In genomic region chr14:78008019-78008418, GRCm38 (mm10) we compare ENCODE assay signal across 17 mouse cellular contexts.
DNase-seq lines count a peak whose midpoint lies in the region; ATAC-seq and TF ChIP-seq lines count a peak whose summit lies in the region.
"Had no signal": no experiment of that assay in that cellular context is flagged by ENCODE, and none has a peak within 500 bp of the region (broad histone marks: within the 10 kb centered on the region; RNA-seq: fewer than 3 reads in every experiment).

No protein-coding gene starts in this region.

- H3K27ac ChIP-seq in midbrain, postnatal 0 days (ENCODE audit: low read depth, low read length), result no peak overlapping the region
- H3K27ac ChIP-seq in midbrain, embryonic 16.5 days (ENCODE audit: low read length), result no peak overlapping the region
- no peak overlapping the region for H3K27ac ChIP-seq in embryonic facial prominence, embryonic 14.5 days (replicated peaks; ENCODE audit: low read depth, low read length)
- H3K27ac ChIP-seq in lung, postnatal 0 days (ENCODE audit: low read length), result no peak overlapping the region
- no peak overlapping the region for H3K27ac ChIP-seq in liver, embryonic 12.5 days
- H3K27ac ChIP-seq: embryonic facial prominence, embryonic 13.5 days; heart, embryonic 10.5 days; midbrain, embryonic 12.5 days had no signal

- H3K4me3 ChIP-seq in midbrain, postnatal 0 days (ENCODE audit: low read depth, low read length), result no peak overlapping the region
- H3K4me3 ChIP-seq in midbrain, embryonic 16.5 days (ENCODE audit: low read depth, low read length), result no peak overlapping the region
- no peak overlapping the region for H3K4me3 ChIP-seq in embryonic facial prominence, embryonic 14.5 days (ENCODE audit: low read depth, low read length)
- no peak overlapping the region for H3K4me3 ChIP-seq in lung, postnatal 0 days (ENCODE audit: low read depth, low read length)
- H3K4me3 ChIP-seq in liver, embryonic 12.5 days, result no peak overlapping the region
- H3K4me3 ChIP-seq: embryonic facial prominence, embryonic 13.5 days; heart, embryonic 10.5 days; midbrain, embryonic 12.5 days had no signal

- ATAC-seq in midbrain, postnatal 0 days (ENCODE audit: low FRiP score), result no peak
- no peak for ATAC-seq in midbrain, embryonic 16.5 days
- ATAC-seq in embryonic facial prominence, embryonic 14.5 days (ENCODE audit: low read depth), result no peak
- no peak for ATAC-seq in lung, postnatal 0 days
- ATAC-seq in liver, embryonic 12.5 days, result no peak
- ATAC-seq: inflammation-experienced regulatory T-cells, adult 6 months had no signal

- TF ChIP-seq CTCF in midbrain, postnatal 0 days (IDR thresholded peaks at IDR 0.05), result peak; percentile 21; the same call in 1 of the 2 replicates
- TF ChIP-seq CTCF in lung, postnatal 0 days (IDR thresholded peaks at IDR 0.05), result no peak

- no peaks in the 10 kb centered on the region for H3K27me3 ChIP-seq in midbrain, postnatal 0 days (ENCODE audit: insufficient read depth, low read length)
- H3K27me3 ChIP-seq in midbrain, embryonic 16.5 days (ENCODE audit: control insufficient read depth, insufficient read depth, low read depth, low read length), result no peaks in the 10 kb centered on the region
- no peaks in the 10 kb centered on the region for H3K27me3 ChIP-seq in embryonic facial prominence, embryonic 14.5 days (replicated peaks; ENCODE audit: control insufficient read depth, insufficient read depth, low read length)
- no peaks in the 10 kb centered on the region for H3K27me3 ChIP-seq in lung, postnatal 0 days (replicated peaks; ENCODE audit: insufficient read depth, low read length)
- H3K27me3 ChIP-seq in liver, embryonic 12.5 days (replicated peaks), result no peaks in the 10 kb centered on the region
- H3K27me3 ChIP-seq: embryonic facial prominence, embryonic 13.5 days had no signal

- no peak for TF ChIP-seq EP300 in lung, postnatal 0 days (IDR thresholded peaks at IDR 0.05)

- H3K36me3 ChIP-seq in midbrain, postnatal 0 days (ENCODE audit: insufficient read depth, low read length), result no peaks in the 10 kb centered on the region
- no peaks in the 10 kb centered on the region for H3K36me3 ChIP-seq in midbrain, embryonic 16.5 days (ENCODE audit: control insufficient read depth, insufficient read depth, low read length)
- no peaks in the 10 kb centered on the region for H3K36me3 ChIP-seq in embryonic facial prominence, embryonic 14.5 days (ENCODE audit: control insufficient read depth, insufficient read depth, low read length)
- H3K36me3 ChIP-seq in lung, postnatal 0 days (ENCODE audit: insufficient read depth, low read length), result no peaks in the 10 kb centered on the region
- H3K36me3 ChIP-seq in liver, embryonic 12.5 days, result no peaks in the 10 kb centered on the region
- H3K36me3 ChIP-seq: embryonic facial prominence, embryonic 13.5 days; heart, embryonic 10.5 days; midbrain, embryonic 12.5 days had no signal

- no peak overlapping the region for H3K4me2 ChIP-seq in midbrain, postnatal 0 days (ENCODE audit: low read depth, low read length, poor library complexity, severe bottlenecking)
- no peak overlapping the region for H3K4me2 ChIP-seq in midbrain, embryonic 16.5 days (ENCODE audit: low read length)
- no peak overlapping the region for H3K4me2 ChIP-seq in embryonic facial prominence, embryonic 14.5 days (ENCODE audit: low read depth, low read length)
- no peak overlapping the region for H3K4me2 ChIP-seq in lung, postnatal 0 days (replicated peaks; ENCODE audit: low read depth, low read length)
- no peak overlapping the region for H3K4me2 ChIP-seq in liver, embryonic 12.5 days
- H3K4me2 ChIP-seq: embryonic facial prominence, embryonic 13.5 days; midbrain, embryonic 12.5 days had no signal

- 9% methylated on average over 6 of the region's 6 CpGs for WGBS in midbrain, postnatal 0 days
- 14% methylated on average over 6 of the region's 6 CpGs for WGBS in midbrain, embryonic 16.5 days
- 22% methylated on average over 6 of the region's 6 CpGs for WGBS in embryonic facial prominence, embryonic 14.5 days
- 27% methylated on average over 6 of the region's 6 CpGs for WGBS in lung, postnatal 0 days
- 64% methylated on average over 6 of the region's 6 CpGs for WGBS in liver, embryonic 12.5 days (ENCODE audit: insufficient replicate concordance)

- H3K4me1 ChIP-seq in midbrain, postnatal 0 days (ENCODE audit: insufficient read depth, low read length), result no peaks in the 10 kb centered on the region
- no peaks in the 10 kb centered on the region; the same call in none of the 2 replicates for H3K4me1 ChIP-seq in midbrain, embryonic 16.5 days (ENCODE audit: control insufficient read depth, insufficient read depth, low read length)
- 0 out of 2 replicates have a peak, but pooled peaks cover 4% of the 10 kb centered on the region for H3K4me1 ChIP-seq in embryonic facial prominence, embryonic 14.5 days (ENCODE audit: control insufficient read depth, insufficient read depth, low read length)
- no peaks in the 10 kb centered on the region for H3K4me1 ChIP-seq in lung, postnatal 0 days (ENCODE audit: insufficient read depth, low read depth, low read length)
- no peaks in the 10 kb centered on the region for H3K4me1 ChIP-seq in liver, embryonic 12.5 days
- H3K4me1 ChIP-seq: midbrain, embryonic 12.5 days had no signal

- no peaks in the 10 kb centered on the region for H3K9me3 ChIP-seq in midbrain, postnatal 0 days (ENCODE audit: low read length)
- no peaks in the 10 kb centered on the region for H3K9me3 ChIP-seq in midbrain, embryonic 16.5 days (replicated peaks; ENCODE audit: control insufficient read depth, low read length, poor library complexity, severe bottlenecking)
- H3K9me3 ChIP-seq in embryonic facial prominence, embryonic 14.5 days (ENCODE audit: control insufficient read depth, low read length), result no peaks in the 10 kb centered on the region
- no peaks in the 10 kb centered on the region for H3K9me3 ChIP-seq in lung, postnatal 0 days (ENCODE audit: low read length)
- H3K9me3 ChIP-seq in liver, embryonic 12.5 days (replicated peaks), result no peaks in the 10 kb centered on the region
- H3K9me3 ChIP-seq: embryonic facial prominence, embryonic 13.5 days; heart, embryonic 10.5 days; midbrain, embryonic 12.5 days had no signal

- no peak overlapping the region for H3K9ac ChIP-seq in midbrain, postnatal 0 days (replicated peaks; ENCODE audit: low read length, poor library complexity, severe bottlenecking)
- no peak overlapping the region for H3K9ac ChIP-seq in midbrain, embryonic 16.5 days (ENCODE audit: low read depth, low read length)
- no peak overlapping the region for H3K9ac ChIP-seq in embryonic facial prominence, embryonic 14.5 days (ENCODE audit: low read depth, low read length)
- no peak overlapping the region for H3K9ac ChIP-seq in lung, postnatal 0 days (replicated peaks; ENCODE audit: low read depth)
- no peak overlapping the region for H3K9ac ChIP-seq in liver, embryonic 12.5 days
- H3K9ac ChIP-seq: embryonic facial prominence, embryonic 13.5 days; midbrain, embryonic 12.5 days had no signal

- DNase-seq in embryo, embryonic 10 days (ENCODE audit: low spot score), result peak; percentile 51
- no peak for DNase-seq in embryo, embryonic 9.5 days (ENCODE audit: extremely low spot score)
- peak; percentile 91 for DNase-seq in midbrain, postnatal 0 days (ENCODE audit: low spot score)
- peak; percentile 32 for DNase-seq in embryonic facial prominence, embryonic 14.5 days (ENCODE audit: low spot score)
- peak; percentile 52 for DNase-seq in retina, embryonic 14.5 days (ENCODE audit: low spot score)
- DNase-seq in lung, postnatal 0 days (ENCODE audit: low spot score), result no peak
- DNase-seq: heart, postnatal 14 days; kidney, adult 8-10 months; kidney, postnatal 25 days; lung, postnatal 4 days; thymus, postnatal 36 days had no signal

Comparison
In these comparisons a context has a peak if more than half of its experiments do, and no peak if none do; other contexts are left out.
1. DNase-seq: peak in embryo, embryonic 10 days (single experiment), midbrain, postnatal 0 days (single experiment), embryonic facial prominence, embryonic 14.5 days (single experiment) and retina, embryonic 14.5 days (single experiment); none in embryo, embryonic 9.5 days (single experiment) and lung, postnatal 0 days (single experiment).